Mouse (Mus musculus) bone marrow macrophage, adult 2 months (primary cell): ENCODE measurements at regions not wholly inside any gene's neighbourhood (a gene's known extent, or its start where the extent isn't known, plus 50 kb on each side); places are given as distances from the start of the nearest gene placed in this dataset.

ENCODE experiments used
- CTCF ChIP-seq: IDR thresholded peaks from 2 replicates; pipeline ENCODE4 v1.5.1; 2012; ENCODE audit warnings: low read depth, mild to moderate bottlenecking, low read length, moderate library complexity
- POLR2A ChIP-seq: IDR thresholded peaks from 2 replicates; pipeline ENCODE4 v1.6.1; 2012; ENCODE audit warnings: mild to moderate bottlenecking, low read depth, low read length, borderline replicate concordance

DNA sequence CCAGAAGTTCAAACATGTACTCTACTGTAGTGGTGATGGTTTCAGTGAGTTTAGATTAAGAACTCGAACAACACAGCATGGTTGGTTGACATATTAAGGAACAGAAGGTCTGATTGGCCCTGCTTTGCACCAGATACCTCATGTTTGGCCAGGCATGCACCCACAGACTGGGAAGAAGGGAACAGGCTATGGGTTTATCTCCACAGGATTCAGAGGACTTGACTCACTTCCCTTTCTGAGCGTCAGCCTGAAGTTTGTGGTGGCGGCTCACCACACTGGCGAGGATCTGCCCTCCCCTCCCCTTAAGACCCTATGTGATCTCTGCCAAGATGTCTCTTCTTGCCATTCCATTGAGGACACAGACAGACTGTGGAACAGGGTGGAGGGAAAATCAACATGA lies 391.7 kb downstream of the Ccdc171 start:
- TF ChIP-seq CTCF (no peak), POLR2A (no peak)
